Mouse (Mus musculus) embryonic facial prominence, embryonic 15.5 days (tissue): ENCODE data around the gene Cmc4. TPM values are rescaled to one million over a fixed set of nuclear protein-coding genes. Genes with fewer than 3 reads are reported as not detected.

ENCODE experiments used
- ATAC-seq: fragments of 200-750 bp; cut with Nextera tagmentation; 2 replicates; pipeline ENCODE4 v1.8.0; 2017; ENCODE audit warnings: low read depth, moderate TSS enrichment; ENCODE audit not compliant: insufficient number of reproducible peaks, low FRiP score, low TSS enrichment
- H3K27ac ChIP-seq: fragments of 300-500 bp; sonication (generic); replicated peaks from 2 replicates; pipeline ENCODE4 v1.5.1; 2015; ENCODE audit warnings: mild to moderate bottlenecking, inconsistent platforms
- H3K27me3 ChIP-seq: fragments of 300-500 bp; sonication (generic); 2 replicates; pipeline ENCODE4 v1.6.1; 2015; ENCODE audit warnings: inconsistent platforms
- H3K36me3 ChIP-seq: fragments of 300-500 bp; sonication (generic); 2 replicates; pipeline ENCODE4 v1.6.1; 2015; ENCODE audit warnings: mild to moderate bottlenecking, inconsistent platforms
- H3K4me1 ChIP-seq: fragments of 300-500 bp; sonication (generic); 2 replicates; pipeline ENCODE4 v1.6.1; 2015; ENCODE audit warnings: inconsistent platforms
- H3K4me2 ChIP-seq: fragments of 300-500 bp; sonication (generic); replicated peaks from 2 replicates; pipeline ENCODE4 v1.6.1; 2015; ENCODE audit warnings: mild to moderate bottlenecking, inconsistent platforms
- H3K4me3 ChIP-seq: fragments of 300-500 bp; sonication (generic); replicated peaks from 2 replicates; pipeline ENCODE4 v1.5.1; 2015; ENCODE audit warnings: mild to moderate bottlenecking, inconsistent platforms
- H3K9ac ChIP-seq: fragments of 300-500 bp; sonication (generic); 2 replicates; pipeline ENCODE4 v1.6.1; 2015; ENCODE audit warnings: inconsistent platforms
- H3K9me3 ChIP-seq: fragments of 300-500 bp; sonication (generic); replicated peaks from 2 replicates; pipeline ENCODE4 v1.6.1; 2016; ENCODE audit warnings: inconsistent platforms
- WGBS: fragments of 180-500 bp; shearing (Covaris S2); methylation state at CpG from one replicate; pipeline ENCODE4 v1.1.7; 2015; 5-methylcytosine and 5-hydroxymethylcytosine counted together
- polyA plus RNA-seq: library from polyadenylated mRNA; unstranded; fragments of >200 nt; fragmentation: Nextera tagmentation; extraction: Ambion mirVana; gene quantifications from 2 replicates; pipeline ENCODE4 v1.2.1, GENCODE M21; 2015

Cmc4 gene
- 21.8 and 23.2 TPM in 2 replicates for polyA plus RNA-seq

GRCm38 (mm10) chrX:75415936-75416785 is at the start of gene Cmc4, which contains the start of the genes Mtcp1 and Brcc3:
TSS of gene Cmc4 (minus strand) at chrX:75416584.
TSS of gene Mtcp1 (minus strand) at chrX:75416588.
TSS of gene Brcc3 (plus strand) at chrX:75416628.
- no peaks in the 10 kb centered on the region for H3K9me3 ChIP-seq
- H3K9ac ChIP-seq = peak within 1 kb of the TSS; percentile 45
- H3K4me1 ChIP-seq = no peaks in the 10 kb centered on the region
- 21% methylated on average over 49 of the region's 52 CpGs for WGBS
- H3K36me3 ChIP-seq = no peaks in the 10 kb centered on the region
- H3K27ac ChIP-seq = peak within 1 kb of the TSS; percentile 85
- H3K4me3 ChIP-seq = peak within 1 kb of the TSS; percentile 55
- ATAC-seq = peak; percentile 99
- H3K4me2 ChIP-seq = peak within 1 kb of the TSS; percentile 43
- no peaks in the 10 kb centered on the region for H3K27me3 ChIP-seq

GRCm38 (mm10) chrX:75454597-75454996 is 38.2 kb upstream of the Cmc4 start:
- H3K27me3 ChIP-seq = no peaks in the 10 kb centered on the region
- 74% methylated on average over 1 of the region's 1 CpGs for WGBS
- no peak overlapping the region for H3K9ac ChIP-seq
- peaks cover 6% of the 10 kb centered on the region; the same call in 1 of the 2 replicates for H3K36me3 ChIP-seq
- H3K4me3 ChIP-seq = no peak overlapping the region
- H3K4me1 ChIP-seq = no peaks in the 10 kb centered on the region
- H3K27ac ChIP-seq = no peak overlapping the region
- no peak for ATAC-seq
- no peaks in the 10 kb centered on the region for H3K9me3 ChIP-seq
- no peak overlapping the region for H3K4me2 ChIP-seq

GRCm38 (mm10) chrX:75409711-75410110 is 6.7 kb downstream of the Cmc4 start:
- H3K27me3 ChIP-seq = no peaks in the 10 kb centered on the region
- no peak for ATAC-seq
- H3K4me1 ChIP-seq = no peaks in the 10 kb centered on the region
- whole genome bisulfite sequencing = 90% methylated on average over 1 of the region's 1 CpGs
- no peak overlapping the region for H3K27ac ChIP-seq
- H3K4me2 ChIP-seq = no peak overlapping the region
- H3K9ac ChIP-seq = no peak overlapping the region
- no peaks in the 10 kb centered on the region for H3K9me3 ChIP-seq
- H3K36me3 ChIP-seq = no peaks in the 10 kb centered on the region
- H3K4me3 ChIP-seq = no peak overlapping the region

- no peak overlapping the region for H3K4me2 ChIP-seq
- no peak overlapping the region for H3K27ac ChIP-seq
- no peak for ATAC-seq
- H3K27me3 ChIP-seq = no peaks in the 10 kb centered on the region
- no peak overlapping the region for H3K4me3 ChIP-seq
- H3K4me1 ChIP-seq = no peaks in the 10 kb centered on the region
- H3K36me3 ChIP-seq = no peaks in the 10 kb centered on the region
- H3K9me3 ChIP-seq = no peaks in the 10 kb centered on the region
- H3K9ac ChIP-seq = no peak overlapping the region
These were observed 13.0 kb downstream of the Cmc4 start for GRCm38 (mm10) chrX:75403350-75403749.

GRCm38 (mm10) chrX:75402668-75403067 is 13.7 kb downstream of the Cmc4 start:
- 69% methylated on average over 2 of the region's 2 CpGs for WGBS
- Histone ChIP-seq H3K9me3 (no peaks in the 10 kb centered on the region), H3K27me3 (no peaks in the 10 kb centered on the region), H3K4me2 (no peak overlapping the region), H3K4me3 (no peak overlapping the region), H3K27ac (no peak overlapping the region), H3K9ac (no peak overlapping the region), H3K4me1 (no peaks in the 10 kb centered on the region), H3K36me3 (no peaks in the 10 kb centered on the region)
- no peak for ATAC-seq

GRCm38 (mm10) chrX:75399471-75399870 is 16.9 kb downstream of the Cmc4 start:
- no peak overlapping the region for H3K4me3 ChIP-seq
- no peak overlapping the region for H3K27ac ChIP-seq
- H3K27me3 ChIP-seq = no peaks in the 10 kb centered on the region
- no peak for ATAC-seq
- no peaks in the 10 kb centered on the region for H3K9me3 ChIP-seq
- H3K9ac ChIP-seq = no peak overlapping the region
- H3K4me2 ChIP-seq = no peak overlapping the region
- H3K36me3 ChIP-seq = no peaks in the 10 kb centered on the region
- no peaks in the 10 kb centered on the region for H3K4me1 ChIP-seq
- WGBS = 82% methylated on average over 1 of the region's 1 CpGs

- H3K9me3 ChIP-seq = no peaks in the 10 kb centered on the region
- peak within 1 kb of the TSS; percentile 39 for H3K4me2 ChIP-seq
- WGBS = 14% methylated on average over 22 of the region's 25 CpGs
- no peaks in the 10 kb centered on the region for H3K4me1 ChIP-seq
- 0 out of 2 replicates have a peak within 1 kb of the TSS, but pooled peaks have one; percentile 51 for H3K27ac ChIP-seq
- H3K4me3 ChIP-seq = peak within 1 kb of the TSS; percentile 56
- H3K9ac ChIP-seq = peak within 1 kb of the TSS; percentile 31; the same call in 1 of the 2 replicates
- ATAC-seq = peak; percentile 95
- H3K36me3 ChIP-seq = no peaks in the 10 kb centered on the region
- H3K27me3 ChIP-seq = no peaks in the 10 kb centered on the region
These were observed 34.1 kb downstream of the Cmc4 start, which contains the start of the genes Fundc2 and F8 for GRCm38 (mm10) chrX:75382195-75382771. TSS of gene Fundc2 (plus strand) at chrX:75382399. TSS of gene F8 (minus strand) at chrX:75382615.

- Histone ChIP-seq H3K9ac (no peak overlapping the region), H3K4me1 (no peaks in the 10 kb centered on the region), H3K36me3 (no peaks in the 10 kb centered on the region), H3K9me3 (no peaks in the 10 kb centered on the region), H3K27ac (no peak overlapping the region), H3K4me2 (peak overlapping the region; percentile 39; the same call in 1 of the 2 replicates), H3K4me3 (peak overlapping the region; percentile 56), H3K27me3 (no peaks in the 10 kb centered on the region)
- WGBS = 60% methylated on average over 5 of the region's 5 CpGs
- ATAC-seq = no peak
These were observed 34.7 kb downstream of the Cmc4 start for GRCm38 (mm10) chrX:75381699-75382098.

GRCm38 (mm10) chrX:75381176-75381575 is 35.2 kb downstream of the Cmc4 start:
- Histone ChIP-seq H3K9me3 (no peaks in the 10 kb centered on the region), H3K4me3 (no peak overlapping the region), H3K27me3 (no peaks in the 10 kb centered on the region), H3K36me3 (no peaks in the 10 kb centered on the region), H3K27ac (no peak overlapping the region), H3K4me1 (no peaks in the 10 kb centered on the region), H3K4me2 (no peak overlapping the region), H3K9ac (no peak overlapping the region)
- 82% methylated on average over 1 of the region's 1 CpGs for WGBS
- ATAC-seq = no peak

- ATAC-seq = no peak
- Histone ChIP-seq H3K4me1 (no peaks in the 10 kb centered on the region), H3K27ac (no peak overlapping the region), H3K27me3 (no peaks in the 10 kb centered on the region), H3K9ac (no peak overlapping the region), H3K4me3 (no peak overlapping the region), H3K9me3 (no peaks in the 10 kb centered on the region), H3K36me3 (no peaks in the 10 kb centered on the region), H3K4me2 (no peak overlapping the region)
These were observed 39.6 kb downstream of the Cmc4 start for GRCm38 (mm10) chrX:75376815-75377214.

- ATAC-seq = no peak
- no peak overlapping the region for H3K9ac ChIP-seq
- H3K9me3 ChIP-seq = no peaks in the 10 kb centered on the region
- H3K4me3 ChIP-seq = no peak overlapping the region
- no peaks in the 10 kb centered on the region for H3K4me1 ChIP-seq
- H3K36me3 ChIP-seq = no peaks in the 10 kb centered on the region
- 61% methylated on average over 2 of the region's 2 CpGs for WGBS
- no peak overlapping the region for H3K4me2 ChIP-seq
- no peaks in the 10 kb centered on the region for H3K27me3 ChIP-seq
- no peak overlapping the region for H3K27ac ChIP-seq
These were observed 43.5 kb downstream of the Cmc4 start for GRCm38 (mm10) chrX:75372666-75373425.
